Mouse (Mus musculus) heart, postnatal 0 days (tissue): ENCODE data around the gene Ufd1. TPM values are rescaled to one million over a fixed set of nuclear protein-coding genes. Genes with fewer than 3 reads are reported as not detected.

Source experiments
- ATAC-seq: fragments of 200-750 bp; cut with Nextera tagmentation; 2 replicates; pipeline ENCODE4 v1.8.0; 2017; ENCODE audit warnings: low read depth, moderate number of reproducible peaks, moderate library complexity; ENCODE audit not compliant: insufficient read depth
- DNase-seq: peaks from one replicate; pipeline ENCODE4 v3.0.0-alpha.2; 2016; ENCODE audit warnings: low spot score
- H3K27ac ChIP-seq: fragments of 300-500 bp; sonication (generic); 2 replicates; pipeline ENCODE4 v1.5.1; 2014; ENCODE audit warnings: low read depth, mild to moderate bottlenecking
- H3K27me3 ChIP-seq: fragments of 300-500 bp; sonication (generic); 2 replicates; pipeline ENCODE4 v1.6.1; 2014; ENCODE audit warnings: low read length, mixed read lengths; ENCODE audit not compliant: control insufficient read depth, insufficient read depth
- H3K36me3 ChIP-seq: fragments of 300-500 bp; sonication (generic); replicated peaks from 2 replicates; pipeline ENCODE4 v1.6.1; 2014; ENCODE audit warnings: low read length, mixed read lengths; ENCODE audit not compliant: control insufficient read depth, insufficient read depth
- H3K4me1 ChIP-seq: fragments of 300-500 bp; sonication (generic); 2 replicates; pipeline ENCODE4 v1.6.1; 2014; ENCODE audit warnings: antibody characterized with exemption; ENCODE audit not compliant: control insufficient read depth, insufficient read depth
- H3K4me2 ChIP-seq: fragments of 300-500 bp; sonication (generic); 2 replicates; pipeline ENCODE4 v1.6.1; 2014; ENCODE audit warnings: low read depth, mild to moderate bottlenecking, low read length, moderate library complexity
- H3K4me3 ChIP-seq: fragments of 300-500 bp; sonication (generic); 2 replicates; pipeline ENCODE4 v1.5.1; 2014; ENCODE audit warnings: low read depth, low read length
- H3K9ac ChIP-seq: fragments of 300-500 bp; sonication (generic); replicated peaks from 2 replicates; pipeline ENCODE4 v1.6.1; 2014; ENCODE audit warnings: low read depth, low read length, mixed read lengths
- H3K9me3 ChIP-seq: fragments of 300-500 bp; sonication (generic); replicated peaks from 2 replicates; pipeline ENCODE4 v1.6.1; 2016; ENCODE audit warnings: low read length; ENCODE audit not compliant: control insufficient read depth
- CTCF ChIP-seq: IDR thresholded peaks from 2 replicates; pipeline ENCODE4 v1.5.1; 2016; ENCODE audit warnings: antibody characterized with exemption, control low read depth, low read depth
- EP300 ChIP-seq: IDR thresholded peaks from 2 replicates; pipeline ENCODE4 v1.6.1; 2016; ENCODE audit warnings: antibody characterized with exemption, low read depth
- WGBS: fragments of 180-500 bp; shearing (Covaris S2); extraction: QIAGEN DNeasy Blood & Tissue Kit; methylation state at CpG from one replicate; pipeline ENCODE4 v1.1.7; 2014; 5-methylcytosine and 5-hydroxymethylcytosine counted together
- polyA plus RNA-seq: library from polyadenylated mRNA; unstranded; fragments of >200 nt; fragmentation: Nextera tagmentation; extraction: Ambion mirVana; gene quantifications from 2 replicates; pipeline ENCODE4 v1.2.1, GENCODE M21; 2015
- total RNA-seq: library from RNA; depleted of rRNA; stranded (reverse); fragments of >200 nt; gene quantifications from 2 replicates; pipeline ENCODE4 v1.2.3, GENCODE M21; 2014; ENCODE audit warnings: low replicate concordance

The Ufd1 gene
- total and polyA plus RNA-seq, 2 experiments from 2014 or later: 62.7 to 74.4 TPM

- DNase-seq (no peak), ATAC-seq (peak; percentile 14)
- Histone ChIP-seq H3K9ac (peak overlapping the region; percentile 81), H3K9me3 (no peaks in the 10 kb centered on the region), H3K4me1 (peaks cover 14% of the 10 kb centered on the region), H3K27ac (peak overlapping the region; percentile 83), H3K36me3 (peaks cover 49% of the 10 kb centered on the region), H3K4me2 (peak overlapping the region; percentile 92), H3K27me3 (no peaks in the 10 kb centered on the region), H3K4me3 (peak overlapping the region; percentile 71)
- TF ChIP-seq CTCF: no peak
- no peak for TF ChIP-seq EP300
- 1% methylated on average over 31 of the region's 31 CpGs for WGBS
Observed at GRCm38 (mm10) chr16:18812385-18812910, 869 bp downstream of the Ufd1 start.

- no peak overlapping the region for H3K9ac ChIP-seq
- TF ChIP-seq EP300 (no peak), CTCF (no peak)
- no peak overlapping the region for H3K4me3 ChIP-seq
- no peaks in the 10 kb centered on the region for H3K9me3 ChIP-seq
- H3K27ac ChIP-seq: no peak overlapping the region
- no peaks in the 10 kb centered on the region for H3K27me3 ChIP-seq
- DNase-seq: no peak
- H3K36me3 ChIP-seq: peaks cover 98% of the 10 kb centered on the region
- H3K4me1 ChIP-seq: no peaks in the 10 kb centered on the region
- no peak overlapping the region for H3K4me2 ChIP-seq
- WGBS: 58% methylated on average over 1 of the region's 1 CpGs
- no peak for ATAC-seq
Observed at GRCm38 (mm10) chr16:18822356-18822755, 10.8 kb downstream of the Ufd1 start.

GRCm38 (mm10) chr16:18822925-18823324 is 11.3 kb downstream of the Ufd1 start:
- peaks cover 98% of the 10 kb centered on the region for H3K36me3 ChIP-seq
- ATAC-seq: no peak
- H3K9me3 ChIP-seq: no peaks in the 10 kb centered on the region
- WGBS: 85% methylated on average over 4 of the region's 4 CpGs
- no peak for DNase-seq
- H3K27ac ChIP-seq: no peak overlapping the region
- TF ChIP-seq CTCF (no peak), EP300 (no peak)
- H3K9ac ChIP-seq: no peak overlapping the region
- H3K27me3 ChIP-seq: no peaks in the 10 kb centered on the region
- H3K4me2 ChIP-seq: no peak overlapping the region
- no peaks in the 10 kb centered on the region for H3K4me1 ChIP-seq
- H3K4me3 ChIP-seq: no peak overlapping the region

- Histone ChIP-seq H3K9ac (no peak overlapping the region), H3K27ac (no peak overlapping the region), H3K4me2 (no peak overlapping the region), H3K4me1 (no peaks in the 10 kb centered on the region), H3K27me3 (no peaks in the 10 kb centered on the region), H3K36me3 (peaks cover 85% of the 10 kb centered on the region), H3K4me3 (no peak overlapping the region), H3K9me3 (no peaks in the 10 kb centered on the region)
- ATAC-seq (no peak), DNase-seq (no peak)
- WGBS: 88% methylated on average over 3 of the region's 3 CpGs
- TF ChIP-seq CTCF (no peak), EP300 (no peak)
Observed at GRCm38 (mm10) chr16:18828630-18829029, 17.1 kb downstream of the Ufd1 start.

GRCm38 (mm10) chr16:18829102-18829501 is 17.5 kb downstream of the Ufd1 start:
- WGBS: 46% methylated on average over 6 of the region's 6 CpGs
- Histone ChIP-seq H3K36me3 (peaks cover 85% of the 10 kb centered on the region), H3K4me3 (no peak overlapping the region), H3K9ac (no peak overlapping the region), H3K27ac (no peak overlapping the region), H3K27me3 (no peaks in the 10 kb centered on the region), H3K9me3 (no peaks in the 10 kb centered on the region), H3K4me1 (no peaks in the 10 kb centered on the region), H3K4me2 (no peak overlapping the region)
- TF ChIP-seq CTCF (no peak), EP300 (no peak)
- DNase-seq (no peak), ATAC-seq (no peak)

GRCm38 (mm10) chr16:18833486-18833885 is 21.9 kb downstream of the Ufd1 start:
- TF ChIP-seq EP300 (no peak), CTCF (peak; percentile 10; the same call in 1 of the 2 replicates)
- DNase-seq (no peak), ATAC-seq (no peak)
- H3K9ac ChIP-seq: no peak overlapping the region
- H3K4me3 ChIP-seq: no peak overlapping the region
- H3K4me1 ChIP-seq: peaks cover 4% of the 10 kb centered on the region; the same call in 1 of the 2 replicates
- no peaks in the 10 kb centered on the region for H3K9me3 ChIP-seq
- peaks cover 52% of the 10 kb centered on the region for H3K36me3 ChIP-seq
- H3K4me2 ChIP-seq: no peak overlapping the region
- WGBS: 69% methylated on average over 2 of the region's 2 CpGs
- H3K27me3 ChIP-seq: no peaks in the 10 kb centered on the region
- no peak overlapping the region for H3K27ac ChIP-seq
